Mouse (Mus musculus) forebrain, embryonic 16.5 days (tissue): ENCODE measurements at regions not wholly inside any gene's neighbourhood (a gene's known extent, or its start where the extent isn't known, plus 50 kb on each side); places are given as distances from the start of the nearest gene placed in this dataset.
A peak's percentile ranks its signal among the peaks of the same experiment; 100 is the strongest.

Experiments
- ATAC-seq: fragments of 200-750 bp; cut with Nextera tagmentation; 2 replicates; pipeline ENCODE4 v1.8.0; 2017; ENCODE audit warnings: mild to moderate bottlenecking, moderate library complexity
- H3K27ac ChIP-seq: fragments of 300-500 bp; sonication (generic); 2 replicates; pipeline ENCODE4 v1.5.1; 2014; ENCODE audit warnings: low read length, control low read depth
- H3K27me3 ChIP-seq: fragments of 300-500 bp; sonication (generic); replicated peaks from 2 replicates; pipeline ENCODE4 v1.6.1; 2014; ENCODE audit warnings: low read length; ENCODE audit not compliant: control insufficient read depth, insufficient read depth
- H3K36me3 ChIP-seq: fragments of 300-500 bp; sonication (generic); 2 replicates; pipeline ENCODE4 v1.6.1; 2014; ENCODE audit not compliant: control insufficient read depth, insufficient read depth
- H3K4me1 ChIP-seq: fragments of 300-500 bp; sonication (generic); replicated peaks from 2 replicates; pipeline ENCODE4 v1.6.1; 2014; ENCODE audit warnings: low read length; ENCODE audit not compliant: control insufficient read depth, insufficient read depth
- H3K4me2 ChIP-seq: fragments of 300-500 bp; sonication (generic); 2 replicates; pipeline ENCODE4 v1.6.1; 2014; ENCODE audit warnings: mild to moderate bottlenecking, low read length, control low read depth
- H3K4me3 ChIP-seq: fragments of 300-500 bp; sonication (generic); replicated peaks from 2 replicates; pipeline ENCODE4 v1.5.1; 2014; ENCODE audit warnings: mild to moderate bottlenecking, low read length, control low read depth
- H3K9ac ChIP-seq: fragments of 300-500 bp; sonication (generic); replicated peaks from 2 replicates; pipeline ENCODE4 v1.6.1; 2014; ENCODE audit warnings: low read depth, low read length, control low read depth
- H3K9me3 ChIP-seq: fragments of 300-500 bp; sonication (generic); 2 replicates; pipeline ENCODE4 v1.6.1; 2016; ENCODE audit warnings: low read length; ENCODE audit not compliant: control insufficient read depth
- WGBS: fragments of 180-500 bp; shearing (Covaris S2); extraction: QIAGEN DNeasy Blood & Tissue Kit; methylation state at CpG from one replicate; pipeline ENCODE4 v1.1.7; 2014; 5-methylcytosine and 5-hydroxymethylcytosine counted together

GRCm38 (mm10) chr10:20799792-20800191 is 74.9 kb upstream of the Pde7b start:
- H3K27ac ChIP-seq = no peak overlapping the region
- no peak for ATAC-seq

GRCm38 (mm10) chr10:20798400-20798799 is 73.5 kb upstream of the Pde7b start:
- no peak overlapping the region for H3K4me2 ChIP-seq
- no peak for ATAC-seq
- no peak overlapping the region for H3K4me3 ChIP-seq
- H3K27me3 ChIP-seq = no peaks in the 10 kb centered on the region
- no peak overlapping the region for H3K27ac ChIP-seq
- no peaks in the 10 kb centered on the region for H3K4me1 ChIP-seq
- H3K9ac ChIP-seq = no peak overlapping the region
- no peaks in the 10 kb centered on the region for H3K9me3 ChIP-seq
- no peaks in the 10 kb centered on the region for H3K36me3 ChIP-seq
- 92% methylated on average over 2 of the region's 2 CpGs for WGBS

More at GRCm38 (mm10) chr10:20799792-20800191, 74.9 kb upstream of the Pde7b start:
- Histone ChIP-seq H3K4me2 (no peak overlapping the region), H3K27me3 (no peaks in the 10 kb centered on the region), H3K4me1 (no peaks in the 10 kb centered on the region), H3K9ac (no peak overlapping the region), H3K36me3 (no peaks in the 10 kb centered on the region), H3K9me3 (no peaks in the 10 kb centered on the region), H3K4me3 (no peak overlapping the region)
- 85% methylated on average over 7 of the region's 7 CpGs for WGBS

GRCm38 (mm10) chr10:20793956-20794355 is 69.1 kb upstream of the Pde7b start:
- Histone ChIP-seq H3K27ac (no peak overlapping the region), H3K4me3 (no peak overlapping the region), H3K27me3 (no peaks in the 10 kb centered on the region), H3K4me1 (no peaks in the 10 kb centered on the region), H3K9ac (no peak overlapping the region), H3K9me3 (no peaks in the 10 kb centered on the region), H3K4me2 (no peak overlapping the region), H3K36me3 (no peaks in the 10 kb centered on the region)
- no peak for ATAC-seq
- WGBS = 94% methylated on average over 6 of the region's 6 CpGs

- no peaks in the 10 kb centered on the region for H3K36me3 ChIP-seq
- H3K4me3 ChIP-seq = no peak overlapping the region
- H3K4me2 ChIP-seq = no peak overlapping the region
- ATAC-seq = no peak
- H3K9me3 ChIP-seq = no peaks in the 10 kb centered on the region
- no peak overlapping the region for H3K27ac ChIP-seq
- H3K9ac ChIP-seq = no peak overlapping the region
- no peaks in the 10 kb centered on the region for H3K27me3 ChIP-seq
- 93% methylated on average over 1 of the region's 1 CpGs for WGBS
- 0 out of 2 replicates have a peak, but pooled peaks cover 2% of the 10 kb centered on the region for H3K4me1 ChIP-seq
Observed at GRCm38 (mm10) chr10:20780946-20781345, 56.1 kb upstream of the Pde7b start.

GRCm38 (mm10) chr10:20776640-20777413 is 51.9 kb upstream of the Pde7b start:
- 0 out of 2 replicates have a peak, but pooled peaks cover 2% of the 10 kb centered on the region for H3K4me1 ChIP-seq
- no peak overlapping the region for H3K4me2 ChIP-seq
- ATAC-seq = peak; percentile 59; the same call in 1 of the 2 replicates
- H3K27me3 ChIP-seq = no peaks in the 10 kb centered on the region
- 54% methylated on average over 11 of the region's 11 CpGs for WGBS
- H3K9me3 ChIP-seq = no peaks in the 10 kb centered on the region
- H3K36me3 ChIP-seq = no peaks in the 10 kb centered on the region
- H3K27ac ChIP-seq = no peak overlapping the region
- no peak overlapping the region for H3K9ac ChIP-seq
- H3K4me3 ChIP-seq = no peak overlapping the region

GRCm38 (mm10) chr10:20775731-20776429 is 51.0 kb upstream of the Pde7b start:
- H3K27ac ChIP-seq = no peak overlapping the region
- no peak overlapping the region for H3K4me2 ChIP-seq
- no peak overlapping the region for H3K9ac ChIP-seq
- H3K4me3 ChIP-seq = no peak overlapping the region
- no peaks in the 10 kb centered on the region for H3K36me3 ChIP-seq
- no peaks in the 10 kb centered on the region for H3K27me3 ChIP-seq
- 0 out of 2 replicates have a peak, but pooled peaks cover 2% of the 10 kb centered on the region for H3K4me1 ChIP-seq
- no peaks in the 10 kb centered on the region for H3K9me3 ChIP-seq
- WGBS = 86% methylated on average over 3 of the region's 3 CpGs
- no peak for ATAC-seq
